Mouse (Mus musculus) v-Abl transformed pro-B cells (cell line): ENCODE measurements around the gene Gm45062.

Experiments
- in situ Hi-C, 2 experiments: fragments of 400-800 bp; cut with MboI; formaldehyde crosslinking; loops; one replicate each; pipeline ENCODE4 v1.15.1; 2025; ENCODE audit not compliant: unreplicated experiment in 2 of 2

The Gm45062 gene

DNA sequence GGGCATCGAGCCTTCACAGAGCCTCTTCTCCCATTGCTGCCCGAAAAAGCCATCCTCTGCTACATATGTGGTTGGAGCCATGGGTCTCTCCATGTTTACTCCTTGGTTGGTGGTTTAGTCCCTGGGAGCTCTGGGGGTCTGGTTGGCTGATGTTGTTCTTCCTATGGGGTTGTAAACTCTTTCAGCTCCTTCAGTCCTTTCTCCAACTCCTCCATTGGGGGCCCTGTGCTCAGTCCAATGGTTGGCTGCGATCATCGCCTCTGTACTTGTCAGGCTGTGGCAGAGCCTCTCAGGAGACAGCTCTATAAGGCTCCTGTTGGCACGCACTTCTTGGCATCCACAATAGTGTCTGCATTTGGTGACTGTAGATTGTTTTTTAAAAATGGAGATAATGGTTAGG is 285.6 kb downstream of the Gm45062 start:
- in situ Hi-C loops: no loop called here

DNA sequence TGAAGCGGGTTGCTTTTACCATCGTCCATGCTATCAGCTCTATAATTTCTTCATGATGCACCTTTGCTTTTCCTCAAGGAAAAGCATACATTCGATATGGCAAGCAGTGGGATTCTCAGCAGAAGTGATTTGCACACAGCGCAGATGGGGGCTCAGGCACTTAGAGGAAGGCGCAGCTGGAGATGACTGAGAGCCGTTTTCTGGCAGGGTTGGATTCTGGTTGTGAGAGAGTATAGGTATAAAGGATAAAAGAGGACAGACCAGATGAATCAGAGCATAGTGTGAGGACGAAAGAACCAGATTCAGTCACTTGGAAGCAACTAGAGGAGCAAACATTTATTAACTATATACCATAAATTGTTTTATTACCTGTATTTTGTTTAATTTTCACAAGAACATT is 286.5 kb downstream of the Gm45062 start:
- in situ Hi-C loops: no loop called here

DNA sequence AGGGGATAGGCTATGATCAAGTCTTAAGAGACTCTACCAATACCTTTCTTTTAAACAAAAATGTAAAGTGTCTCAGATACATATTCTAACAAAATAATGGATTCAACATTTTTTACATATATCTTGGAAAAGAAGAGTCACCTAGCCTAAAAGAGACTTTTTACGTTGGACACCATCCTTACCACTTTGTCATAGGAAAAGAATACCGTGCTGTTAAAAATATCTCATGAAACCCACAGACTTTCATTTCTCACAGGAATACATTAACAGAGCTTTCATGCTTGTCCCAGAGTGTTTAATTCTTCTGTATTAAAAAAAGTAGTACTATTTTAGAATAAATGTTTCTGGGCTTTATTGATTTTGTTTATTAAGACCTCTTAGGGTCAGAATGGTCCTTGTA is 291.9 kb downstream of the Gm45062 start:
- in situ Hi-C loops: no loop called here

DNA sequence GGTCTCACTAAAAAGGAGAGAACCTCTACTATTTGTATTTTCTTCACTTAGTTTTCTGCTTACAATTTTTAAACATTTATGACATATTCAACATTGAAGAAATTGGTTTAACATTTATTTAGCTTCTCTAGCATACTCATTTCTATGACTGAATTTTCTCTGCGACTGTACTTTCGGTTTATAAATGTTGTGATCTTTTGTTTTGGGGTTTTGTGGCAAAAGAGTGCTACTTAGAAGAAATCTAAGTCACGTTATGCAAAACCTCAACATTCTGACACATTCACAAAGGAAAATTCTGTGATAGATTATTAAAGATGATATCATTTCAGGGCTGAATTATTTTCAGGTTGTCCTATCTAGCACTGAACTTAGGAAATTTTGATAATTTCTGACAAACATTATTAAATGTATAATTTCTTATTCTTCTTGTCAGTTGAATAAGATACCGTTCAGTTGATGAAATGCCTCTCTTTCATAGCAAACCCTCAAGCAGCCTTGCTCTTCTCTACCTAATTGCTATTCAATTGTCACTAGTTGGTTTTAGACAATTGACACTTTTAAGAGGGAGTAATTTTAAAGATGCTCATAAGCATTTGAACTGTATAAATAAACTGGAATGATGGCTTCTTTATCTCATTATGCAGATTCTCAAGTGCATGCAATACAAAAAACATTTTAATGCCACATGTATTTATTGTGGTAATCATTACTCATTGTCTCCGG is 297.8 kb downstream of the Gm45062 start:
- in situ Hi-C loops: loop anchor here in 1 of 2 experiments (5.0 kb wide), 1 partner anchor 75 kb away; no protein-coding TSS in a partner anchor

DNA sequence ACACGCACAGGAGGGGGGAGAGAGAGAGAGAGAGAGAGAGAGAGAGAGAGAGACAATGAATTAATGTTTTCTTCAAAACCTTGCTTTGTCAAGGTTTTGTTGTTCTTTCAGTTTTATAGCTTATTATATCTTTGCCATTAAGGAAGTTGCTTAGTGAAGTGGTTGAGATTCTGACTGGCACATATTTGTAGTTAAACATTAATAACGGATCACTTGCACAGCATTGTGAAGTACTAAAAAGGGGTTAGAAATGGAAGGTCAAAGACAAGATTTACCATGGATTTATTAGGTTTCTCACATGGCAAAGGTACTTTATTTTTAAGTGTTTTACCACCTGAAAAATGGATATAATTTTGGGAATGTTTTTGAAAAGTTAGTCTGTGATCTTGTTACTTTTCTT is 301.4 kb downstream of the Gm45062 start:
- in situ Hi-C loops: no loop called here

DNA sequence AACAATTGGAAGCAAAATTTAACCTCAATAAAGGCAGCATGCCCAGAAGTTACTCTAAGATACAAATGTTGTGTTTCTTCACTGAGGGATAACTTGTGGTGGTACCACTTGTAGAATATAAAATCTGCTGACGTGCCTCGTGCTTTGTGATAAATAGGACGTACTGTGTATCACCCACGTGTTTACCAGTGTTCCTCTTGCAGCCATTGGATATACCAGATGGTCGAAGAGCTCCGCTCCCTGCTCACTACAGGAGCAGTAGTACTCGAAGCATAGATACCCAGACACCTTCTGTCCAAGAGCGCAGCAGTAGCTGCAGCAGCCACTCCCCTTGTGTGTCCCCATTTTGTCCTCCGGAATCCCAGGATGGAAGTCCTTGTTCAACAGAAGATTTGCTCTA is 323.1 kb downstream of the Gm45062 start:
- in situ Hi-C loops: no loop called here

DNA sequence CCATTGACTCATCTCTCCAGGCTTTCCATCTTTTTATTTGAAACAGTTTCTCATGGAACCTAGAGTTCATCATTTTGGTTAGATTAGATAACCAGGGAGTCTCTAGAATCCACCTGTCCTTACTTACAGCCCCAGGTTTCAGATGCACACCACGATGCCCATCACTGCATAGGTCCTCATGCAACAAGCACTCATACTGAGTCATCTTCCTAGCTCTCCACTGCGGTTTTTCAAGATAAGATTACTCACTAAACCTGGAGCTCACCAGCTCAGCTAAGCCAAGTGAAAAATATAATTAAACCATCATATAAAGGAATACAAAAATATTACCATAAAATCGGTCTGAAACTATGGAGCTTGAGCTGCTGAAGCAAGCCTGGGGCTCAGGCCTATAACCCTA is 324.6 kb downstream of the Gm45062 start:
- in situ Hi-C loops: no loop called here

DNA sequence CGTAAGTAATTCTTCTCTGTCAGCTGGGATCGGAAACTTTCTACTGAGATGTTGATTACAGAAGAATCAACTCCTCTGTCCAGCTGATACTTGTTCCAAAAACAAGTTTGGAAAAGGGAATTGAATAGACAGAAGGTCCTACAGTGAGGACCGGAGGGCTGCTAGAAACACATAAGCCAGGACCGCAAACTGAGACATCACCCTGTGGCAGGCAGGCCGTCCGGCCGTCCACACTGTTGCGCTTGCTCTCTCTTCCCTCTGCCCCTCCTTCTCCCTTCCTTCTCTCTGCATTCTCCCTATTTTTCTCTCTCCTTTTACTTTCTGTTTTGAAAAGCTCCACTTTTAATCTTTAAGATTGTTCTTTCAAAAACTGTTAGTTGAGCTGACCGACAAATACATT is 332.4 kb downstream of the Gm45062 start:
- in situ Hi-C loops: no loop called here

DNA sequence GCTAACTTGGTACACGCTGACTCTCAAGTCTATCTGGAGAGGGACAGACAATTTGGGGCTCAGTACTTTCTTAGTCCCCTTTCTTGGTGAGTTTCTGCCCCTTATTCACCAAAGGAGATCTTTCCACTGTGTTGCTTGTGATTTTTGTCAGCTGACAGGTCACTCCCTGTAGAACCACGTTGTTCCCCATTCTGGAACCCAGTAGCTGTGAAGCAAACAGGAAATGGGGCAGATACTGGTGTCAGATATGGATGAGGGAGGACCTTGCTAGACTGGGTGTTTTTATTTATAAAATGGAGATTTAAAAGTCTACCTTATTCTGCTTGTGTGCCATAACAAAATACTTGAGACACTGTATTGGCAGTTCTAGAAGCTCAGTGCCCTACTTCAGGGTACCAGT is 358.1 kb downstream of the Gm45062 start:
- in situ Hi-C loops: no loop called here

DNA sequence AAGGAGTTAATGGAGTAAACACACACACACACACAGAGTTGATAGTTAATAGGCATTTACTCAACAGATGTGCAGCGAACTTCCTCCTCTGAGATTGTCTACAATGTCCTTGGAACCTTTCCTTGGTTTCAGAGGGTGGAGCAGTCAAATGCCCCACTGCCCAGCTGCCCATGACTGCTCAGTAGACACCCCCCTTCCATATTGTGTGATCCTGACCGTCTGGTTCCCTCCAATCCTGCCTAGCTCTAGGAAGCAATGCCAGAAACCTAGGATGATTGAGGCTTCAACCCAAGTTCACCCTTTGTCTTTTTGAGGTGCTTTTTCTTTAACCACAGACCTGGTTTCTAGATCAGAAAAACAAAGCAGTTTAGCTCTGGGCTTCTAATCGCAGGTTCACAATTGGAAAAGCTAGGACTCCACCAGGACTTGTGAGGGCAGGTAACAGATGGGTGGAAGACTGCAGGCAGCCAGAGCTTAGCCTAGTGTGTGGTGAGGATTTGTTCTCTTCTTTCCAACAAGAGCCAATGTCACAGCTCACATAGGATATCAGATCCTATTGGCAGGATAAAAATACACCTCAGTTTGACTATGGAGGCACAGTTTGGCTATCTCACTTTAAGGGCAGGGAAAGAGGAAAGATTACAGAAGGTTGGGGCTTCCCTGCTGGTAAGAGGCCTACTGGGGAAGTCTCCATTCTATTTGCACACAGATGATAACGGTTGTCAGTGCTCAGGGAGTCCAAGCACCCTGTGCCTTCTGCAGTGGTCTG is 360.5 kb downstream of the Gm45062 start:
- in situ Hi-C loops: no loop called here

DNA sequence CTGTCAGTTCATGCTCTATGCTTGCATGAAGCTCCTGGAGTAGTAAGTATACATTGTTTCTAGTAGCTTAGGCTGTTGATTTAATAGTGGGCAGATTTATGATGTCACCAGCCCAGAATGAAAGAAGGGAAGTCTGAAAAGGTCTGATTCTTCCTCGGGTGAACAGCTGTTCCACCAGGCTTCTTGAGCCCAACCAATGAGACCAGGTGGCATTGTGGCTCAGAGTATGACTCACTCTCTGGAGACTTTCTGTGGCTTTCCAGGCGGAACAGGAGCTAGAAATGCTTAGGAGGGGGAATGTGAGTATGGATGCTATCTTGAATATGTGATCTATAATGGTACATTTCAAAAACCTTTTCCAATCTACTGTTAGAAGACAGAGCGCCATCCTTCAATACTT is 363.8 kb downstream of the Gm45062 start:
- in situ Hi-C loops: no loop called here

DNA sequence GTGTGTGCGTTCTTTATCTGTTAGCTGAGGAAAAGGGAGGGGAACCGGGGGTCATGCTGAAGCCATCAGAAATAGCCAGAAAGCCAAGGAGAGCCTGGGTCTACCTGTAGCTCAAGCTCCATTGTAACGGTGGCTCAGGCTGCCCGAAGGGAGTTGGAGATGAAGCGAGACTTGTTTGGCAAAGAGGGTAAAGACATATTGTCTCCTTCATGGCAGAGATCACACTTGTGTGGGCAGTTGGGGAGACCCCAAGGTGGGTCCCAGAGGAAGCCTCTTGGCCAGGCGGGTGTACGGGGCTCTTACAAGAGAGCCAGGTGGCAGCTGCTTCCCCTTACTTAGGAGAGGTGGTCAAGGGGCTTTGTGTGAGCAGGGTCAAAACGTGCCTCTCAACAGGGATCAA is 369.0 kb downstream of the Gm45062 start:
- in situ Hi-C loops: no loop called here

DNA sequence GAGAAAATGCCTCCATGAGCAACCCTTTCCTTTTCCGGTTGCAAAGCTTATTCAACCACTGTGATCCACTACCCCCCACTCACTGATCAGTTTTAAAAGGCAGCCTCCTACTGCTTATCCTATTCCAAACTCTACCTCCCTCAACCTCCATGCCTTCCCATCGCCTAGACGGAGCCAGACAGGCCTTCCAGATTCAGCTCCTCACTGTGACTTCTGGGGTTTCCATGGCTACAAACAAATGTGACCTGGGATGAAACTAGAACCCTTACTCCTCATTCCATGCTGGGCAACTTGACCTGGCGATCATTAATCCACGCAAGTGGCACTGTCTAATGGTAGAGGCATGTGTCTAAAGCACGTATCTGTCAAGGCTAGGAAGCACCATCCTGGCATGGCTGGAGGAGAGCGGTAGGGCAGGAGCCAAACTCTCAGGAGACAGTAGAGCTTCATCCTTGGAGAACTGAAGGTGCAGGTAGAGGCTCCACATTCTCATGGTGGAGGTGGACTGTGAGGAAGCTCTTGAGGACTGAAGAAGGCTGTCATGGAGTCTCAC is 369.5 kb downstream of the Gm45062 start:
- in situ Hi-C loops: no loop called here

DNA sequence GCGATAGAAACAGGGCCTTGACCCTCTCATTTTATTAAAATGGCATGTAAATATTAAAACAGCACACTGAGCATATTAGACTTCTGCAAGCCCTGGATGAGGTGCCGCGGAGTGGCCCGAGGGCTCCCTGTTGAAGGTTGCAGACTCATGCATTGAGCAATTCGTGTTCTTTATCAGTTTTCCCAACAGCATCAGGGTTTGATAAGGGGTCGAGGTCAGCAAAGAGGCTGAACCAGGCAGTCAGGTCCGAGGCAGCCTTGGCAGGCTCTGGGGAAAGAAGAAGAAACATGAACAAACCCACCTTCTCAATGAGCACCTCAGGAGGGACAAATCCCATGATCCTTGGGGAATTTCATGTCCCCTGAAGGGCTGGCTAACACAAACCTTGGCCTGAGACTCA is 371.3 kb downstream of the Gm45062 start:
- in situ Hi-C loops: loop anchor here in 1 of 2 experiments (5.0 kb wide), 2 partner anchors 57 to 73 kb away; no protein-coding TSS in a partner anchor

DNA sequence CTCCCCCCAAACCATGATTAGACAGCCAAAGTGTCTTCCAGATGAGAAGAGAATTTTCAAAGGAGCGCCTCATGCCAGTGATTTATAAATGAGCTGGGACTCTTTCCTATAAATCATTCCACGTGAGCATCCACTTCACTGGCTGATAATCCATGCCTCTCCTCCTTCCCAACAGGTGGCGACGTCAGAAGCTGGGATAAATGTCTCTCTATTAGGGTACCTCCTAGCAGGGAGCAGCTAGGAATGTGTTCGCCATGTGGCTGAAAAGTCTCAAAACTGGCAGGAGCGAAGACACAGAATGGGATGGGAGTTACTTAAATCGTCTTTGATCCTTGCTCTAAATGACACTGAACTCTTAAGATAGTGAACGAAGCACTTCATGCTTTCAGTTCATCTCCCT is 372.1 kb downstream of the Gm45062 start:
- in situ Hi-C loops: loop anchor here in 1 of 2 experiments (5.0 kb wide), 2 partner anchors 56 to 74 kb away; no protein-coding TSS in a partner anchor

DNA sequence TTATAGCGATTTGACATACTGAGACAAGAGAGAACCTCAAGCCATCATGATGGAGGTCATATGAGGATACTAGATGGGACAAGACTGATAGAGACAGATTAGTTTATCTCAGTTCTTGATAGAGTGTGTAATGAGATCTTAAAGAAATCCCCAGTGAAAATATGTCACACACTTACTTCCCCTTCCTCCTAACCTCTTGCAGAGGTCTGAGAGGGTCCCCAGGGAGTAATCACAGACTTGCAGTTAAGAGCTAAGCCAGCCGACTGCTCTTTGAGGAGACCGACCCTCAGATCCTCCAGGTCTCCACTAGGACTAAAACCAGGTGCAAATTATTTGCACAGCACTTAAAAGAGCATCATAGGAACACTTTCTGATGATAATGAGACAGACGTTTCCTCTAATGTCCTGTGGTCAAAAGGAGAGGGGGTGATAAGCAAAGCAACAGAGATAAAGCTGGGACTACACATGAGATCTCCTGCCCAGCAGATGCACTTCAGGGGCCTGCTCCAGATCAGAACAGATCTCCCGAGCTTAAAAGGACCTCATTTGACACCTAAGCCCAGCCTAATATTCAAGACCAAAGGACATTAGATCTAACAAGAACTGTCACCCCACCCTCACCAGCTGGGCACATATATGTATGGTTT is 372.9 kb downstream of the Gm45062 start:
- in situ Hi-C loops: loop anchor here in 1 of 2 experiments (5.0 kb wide), 2 partner anchors 55 to 75 kb away; no protein-coding TSS in a partner anchor

DNA sequence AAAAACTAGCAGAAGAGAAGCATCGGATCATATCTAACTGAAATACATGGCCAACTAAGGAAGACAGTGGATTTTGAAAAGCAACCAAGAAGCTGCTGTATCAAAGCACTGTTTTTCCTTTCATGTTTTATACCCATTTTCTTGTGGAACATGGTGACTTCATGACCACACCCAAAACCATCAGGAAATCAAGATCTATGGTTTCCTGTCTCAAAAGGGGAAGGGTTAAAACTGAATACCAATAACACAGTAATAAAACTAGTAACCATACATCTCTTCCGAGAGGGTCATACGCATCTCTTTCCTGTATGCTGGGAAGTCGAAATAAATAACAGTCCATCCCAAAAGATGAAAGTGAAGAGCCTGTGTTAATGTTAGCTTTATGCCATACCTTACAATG is 373.5 kb downstream of the Gm45062 start:
- in situ Hi-C loops: loop anchor here in 1 of 2 experiments (5.0 kb wide), 2 partner anchors 55 to 75 kb away; no protein-coding TSS in a partner anchor

DNA sequence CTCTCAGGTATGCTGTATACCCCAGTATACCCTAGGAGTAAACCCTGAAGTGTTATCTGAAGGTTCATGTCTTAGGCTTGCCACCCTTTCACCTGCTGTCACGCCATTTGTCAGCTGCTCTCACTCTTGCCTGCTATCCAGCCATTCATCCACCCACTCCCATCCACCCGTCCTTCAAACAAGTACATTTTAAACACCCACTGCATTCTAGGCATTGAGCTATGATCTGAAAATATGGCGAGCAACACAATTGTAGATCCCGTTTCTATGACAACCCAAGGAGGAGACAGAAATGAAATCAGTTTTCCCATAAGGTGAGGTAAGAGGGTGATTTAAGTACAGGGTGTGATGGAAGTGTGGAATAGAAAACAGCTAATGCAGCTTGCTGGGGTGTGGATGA is 378.9 kb downstream of the Gm45062 start:
- in situ Hi-C loops: no loop called here

DNA sequence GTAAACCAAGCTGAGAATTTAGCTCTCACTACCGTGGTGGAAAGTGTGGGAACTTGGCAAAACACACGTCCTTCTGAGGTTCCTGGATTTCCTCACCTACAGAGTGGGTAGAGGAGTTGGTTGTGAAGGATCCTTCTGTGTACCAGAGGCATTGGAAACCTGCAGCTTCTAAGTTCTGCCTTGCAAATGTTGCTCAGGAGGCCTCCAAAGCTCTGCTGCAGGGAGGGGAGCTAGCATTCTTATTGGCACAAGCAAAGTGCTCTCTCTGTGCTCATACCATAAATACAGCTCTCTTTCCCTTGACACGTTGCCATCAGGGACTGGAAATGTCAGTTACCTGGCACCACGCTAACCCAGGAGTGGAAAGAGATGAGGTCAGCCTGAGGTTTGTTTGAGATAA is 379.6 kb downstream of the Gm45062 start:
- in situ Hi-C loops: no loop called here

DNA sequence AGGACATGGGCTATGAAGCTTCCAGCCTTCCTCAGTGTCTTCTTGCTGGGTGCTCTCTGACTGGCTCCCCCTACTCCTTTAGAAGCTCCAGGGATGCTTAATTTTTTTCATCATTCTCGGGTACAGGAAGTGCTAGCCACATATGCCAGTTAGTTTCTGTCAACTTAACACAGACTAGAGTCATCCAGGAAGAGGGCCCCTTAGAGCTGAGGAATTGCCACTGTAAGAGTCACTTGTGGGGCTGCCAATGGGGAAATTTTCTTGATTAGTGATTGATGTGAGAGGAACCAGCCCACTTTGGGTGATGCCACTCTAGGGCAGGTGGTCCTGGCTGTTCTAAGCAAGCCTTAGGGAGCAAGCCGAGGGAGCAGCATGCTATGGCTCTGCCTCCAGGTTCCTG is 380.3 kb downstream of the Gm45062 start:
- in situ Hi-C loops: no loop called here

DNA sequence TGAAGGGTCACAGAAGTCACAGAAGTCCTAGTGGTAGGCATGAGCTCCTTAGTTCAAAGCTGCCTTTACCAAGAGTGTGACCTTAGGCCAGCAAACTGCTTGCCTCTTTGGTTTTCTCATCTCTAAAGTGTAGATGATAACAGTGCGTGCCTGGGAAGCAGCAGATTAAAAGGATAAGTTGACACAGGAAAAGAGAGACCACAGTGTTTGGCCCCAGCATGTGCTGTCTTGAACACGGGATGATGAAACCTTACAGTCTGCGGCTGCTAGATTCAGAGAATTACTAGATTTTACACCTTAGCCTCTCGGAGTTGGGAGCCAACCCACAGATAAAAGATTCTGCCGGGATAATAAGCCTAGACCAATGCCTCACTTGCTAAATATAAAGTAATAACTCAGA is 381.6 kb downstream of the Gm45062 start:
- in situ Hi-C loops: loop anchor here in 1 of 2 experiments (10.0 kb wide), 1 partner anchor 84 kb away; no protein-coding TSS in a partner anchor
